Mouse (Mus musculus) ES-Bruce4 (cell line): ENCODE measurements at regions not wholly inside any gene's neighbourhood (a gene's known extent, or its start where the extent isn't known, plus 50 kb on each side); places are given as distances from the start of the nearest gene placed in this dataset.
"Not testable (repeated sequence)": the region's sequence is repeated elsewhere in the genome, so short reads cannot be mapped to it uniquely, and the experiment has no call there.

ENCODE experiments used
- H3K27ac ChIP-seq: 2 replicates; pipeline ENCODE4 v1.5.1; 2012; ENCODE audit warnings: low read length, inconsistent platforms; ENCODE audit not compliant: insufficient read depth
- H3K27me3 ChIP-seq: 2 replicates; pipeline ENCODE4 v1.6.1; 2012; ENCODE audit warnings: mild to moderate bottlenecking, low read length, inconsistent platforms; ENCODE audit not compliant: control insufficient read depth, poor library complexity, insufficient read depth, severe bottlenecking
- H3K36me3 ChIP-seq: 2 replicates; pipeline ENCODE4 v1.6.1; 2012; ENCODE audit warnings: inconsistent platforms, mild to moderate bottlenecking, low read length, moderate library complexity; ENCODE audit not compliant: control insufficient read depth, poor library complexity, insufficient read depth, severe bottlenecking
- H3K4me1 ChIP-seq: one replicate; pipeline ENCODE4 v1.8.1; 2011; ENCODE audit warnings: low read length; ENCODE audit not compliant: control insufficient read depth, insufficient read depth
- H3K4me3 ChIP-seq: 2 replicates; pipeline ENCODE4 v1.5.1; 2011; ENCODE audit warnings: low read depth, mild to moderate bottlenecking, low read length
- H3K9ac ChIP-seq: 2 replicates; pipeline ENCODE4 v1.6.1; 2012; ENCODE audit warnings: low read depth, mild to moderate bottlenecking, inconsistent platforms; ENCODE audit not compliant: poor library complexity, severe bottlenecking
- H3K9me3 ChIP-seq: replicated peaks from 2 replicates; pipeline ENCODE4 v1.6.1; 2012; ENCODE audit warnings: mild to moderate bottlenecking, low read length, inconsistent platforms; ENCODE audit not compliant: control insufficient read depth, poor library complexity, insufficient read depth, severe bottlenecking
- CTCF ChIP-seq: IDR thresholded peaks from one replicate; pipeline ENCODE4 v1.8.1; 2011; ENCODE audit warnings: low read depth, low read length
- EP300 ChIP-seq: IDR thresholded peaks from 2 replicates; pipeline ENCODE4 v1.6.1; 2011; ENCODE audit warnings: low read depth, low read length; ENCODE audit not compliant: insufficient read depth
- POLR2A ChIP-seq: IDR thresholded peaks from one replicate; pipeline ENCODE4 v1.8.1; 2011; ENCODE audit warnings: low read length; ENCODE audit not compliant: insufficient read depth

DNA sequence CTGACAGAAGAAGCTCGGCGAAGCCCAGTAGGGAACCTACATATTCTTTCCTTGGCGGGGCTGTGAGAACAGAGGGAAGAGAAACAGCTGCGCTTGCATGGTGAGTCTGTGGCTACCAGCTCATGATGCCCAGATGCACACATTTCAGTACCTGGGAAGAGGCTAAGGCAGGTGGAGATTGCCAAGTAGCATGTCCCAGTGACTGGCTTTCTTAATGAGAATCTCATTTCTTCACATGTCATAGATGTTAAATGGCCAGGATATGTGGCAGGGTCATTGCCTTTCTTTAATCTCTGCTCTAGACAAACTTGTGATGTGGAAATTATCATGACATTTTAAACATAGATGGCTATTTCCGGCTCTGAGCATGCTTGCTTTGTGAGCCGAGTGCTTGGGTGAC is 109.5 kb upstream of the Tns3 start:
- Histone ChIP-seq H3K9ac (no peak overlapping the region), H3K27me3 (no peaks in the 10 kb centered on the region), H3K9me3 (no peaks in the 10 kb centered on the region), H3K4me3 (no peak overlapping the region), H3K27ac (no peak overlapping the region), H3K4me1 (no peaks in the 10 kb centered on the region), H3K36me3 (no peaks in the 10 kb centered on the region)
- TF ChIP-seq POLR2A, result no peak
- no peak for TF ChIP-seq EP300
- no peak for TF ChIP-seq CTCF

DNA sequence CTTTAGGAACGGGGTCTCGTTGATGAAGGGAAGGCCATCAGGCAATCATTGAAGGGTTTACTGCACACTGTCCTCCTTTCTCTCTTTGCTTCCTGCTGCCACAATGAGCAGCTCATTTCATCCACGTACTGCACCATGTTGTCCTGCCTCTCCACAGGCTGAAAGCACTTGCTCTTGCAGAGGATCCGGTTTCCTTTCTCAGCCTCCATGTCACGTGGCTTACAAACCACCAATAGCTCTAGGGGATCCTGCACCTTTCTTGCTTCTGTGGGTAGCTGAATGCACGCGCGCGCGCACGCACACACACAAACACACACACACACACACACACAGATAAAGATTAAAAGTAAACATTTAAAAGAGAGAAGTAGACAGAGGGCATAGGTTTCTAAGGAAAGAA is 108.9 kb upstream of the Tns3 start:
- Histone ChIP-seq H3K9ac (no peak overlapping the region), H3K27me3 (no peaks in the 10 kb centered on the region), H3K4me3 (no peak overlapping the region), H3K27ac (no peak overlapping the region), H3K36me3 (no peaks in the 10 kb centered on the region), H3K4me1 (no peaks in the 10 kb centered on the region), H3K9me3 (no peaks in the 10 kb centered on the region)
- TF ChIP-seq CTCF (no peak), EP300 (no peak), POLR2A (no peak)

DNA sequence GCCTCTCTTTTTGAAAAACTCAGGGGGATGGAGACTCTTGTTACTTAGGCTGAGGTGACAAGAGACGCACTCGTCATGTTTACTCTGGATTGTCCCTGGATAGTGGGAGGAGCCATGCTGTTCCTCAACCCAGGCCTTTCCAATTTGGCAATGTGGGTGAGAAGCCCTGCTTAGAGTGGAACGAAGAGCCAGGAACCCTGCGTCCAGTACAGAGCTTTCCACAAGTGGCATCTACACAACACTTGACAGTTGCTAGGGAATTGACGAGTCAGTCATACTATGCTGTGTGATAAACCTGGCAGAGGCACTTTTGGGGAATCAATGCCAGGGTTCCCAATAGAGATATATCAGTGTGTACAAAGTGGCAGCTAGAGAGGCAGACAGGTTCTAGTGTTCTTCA is 108.2 kb upstream of the Tns3 start:
- H3K9ac ChIP-seq, result no peak overlapping the region
- no peaks in the 10 kb centered on the region for H3K36me3 ChIP-seq
- no peaks in the 10 kb centered on the region for H3K27me3 ChIP-seq
- H3K4me3 ChIP-seq, result no peak overlapping the region
- H3K27ac ChIP-seq, result no peak overlapping the region
- no peaks in the 10 kb centered on the region for H3K4me1 ChIP-seq
- no peaks in the 10 kb centered on the region for H3K9me3 ChIP-seq
- TF ChIP-seq POLR2A (no peak), CTCF (no peak), EP300 (no peak)

DNA sequence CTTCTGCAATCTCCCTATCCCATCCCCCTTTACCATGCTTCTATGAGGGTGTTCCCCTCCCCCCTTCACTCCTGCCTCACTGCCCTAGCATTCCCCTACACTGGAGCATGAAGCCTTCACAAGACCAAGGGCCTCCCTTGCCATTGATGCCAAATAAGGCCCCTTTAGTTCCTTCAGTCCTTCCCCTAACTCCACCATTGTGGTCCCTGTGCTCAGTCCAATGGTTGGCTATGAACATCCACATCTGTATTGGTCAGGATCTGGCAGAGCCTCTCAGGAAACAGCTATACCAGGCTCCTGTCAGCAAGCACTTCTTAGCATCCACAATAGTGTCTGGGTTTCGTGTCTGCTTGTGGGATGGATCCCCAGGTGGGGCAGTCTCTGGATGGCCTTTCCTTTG is 104.4 kb upstream of the Tns3 start:
- not testable (repeated sequence) for H3K4me1 ChIP-seq, H3K27ac ChIP-seq, H3K27me3 ChIP-seq, H3K4me3 ChIP-seq, H3K9me3 ChIP-seq, H3K36me3 ChIP-seq, H3K9ac ChIP-seq

DNA sequence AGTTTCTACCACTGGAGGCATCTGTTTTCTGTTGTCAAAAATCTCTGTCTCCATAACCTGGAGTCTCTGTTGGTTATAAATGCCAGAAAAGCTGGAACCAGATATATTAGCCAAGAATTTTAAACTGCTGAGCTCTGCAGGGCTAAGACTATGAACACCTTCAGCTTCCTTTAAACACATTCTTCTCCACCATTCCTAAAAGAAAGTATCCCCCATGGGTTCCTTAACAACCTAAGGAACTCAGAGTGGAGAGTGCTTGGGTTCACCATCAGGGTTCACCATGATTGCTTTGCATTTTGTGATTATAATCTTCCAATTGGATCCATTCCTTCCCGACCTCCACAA is 101.2 kb upstream of the Tns3 start:
- no peaks in the 10 kb centered on the region for H3K9me3 ChIP-seq
- H3K27ac ChIP-seq, result no peak overlapping the region
- H3K9ac ChIP-seq, result no peak overlapping the region
- TF ChIP-seq EP300, result no peak
- no peak overlapping the region for H3K4me3 ChIP-seq
- no peaks in the 10 kb centered on the region for H3K4me1 ChIP-seq
- H3K27me3 ChIP-seq, result no peaks in the 10 kb centered on the region
- H3K36me3 ChIP-seq, result no peaks in the 10 kb centered on the region

DNA sequence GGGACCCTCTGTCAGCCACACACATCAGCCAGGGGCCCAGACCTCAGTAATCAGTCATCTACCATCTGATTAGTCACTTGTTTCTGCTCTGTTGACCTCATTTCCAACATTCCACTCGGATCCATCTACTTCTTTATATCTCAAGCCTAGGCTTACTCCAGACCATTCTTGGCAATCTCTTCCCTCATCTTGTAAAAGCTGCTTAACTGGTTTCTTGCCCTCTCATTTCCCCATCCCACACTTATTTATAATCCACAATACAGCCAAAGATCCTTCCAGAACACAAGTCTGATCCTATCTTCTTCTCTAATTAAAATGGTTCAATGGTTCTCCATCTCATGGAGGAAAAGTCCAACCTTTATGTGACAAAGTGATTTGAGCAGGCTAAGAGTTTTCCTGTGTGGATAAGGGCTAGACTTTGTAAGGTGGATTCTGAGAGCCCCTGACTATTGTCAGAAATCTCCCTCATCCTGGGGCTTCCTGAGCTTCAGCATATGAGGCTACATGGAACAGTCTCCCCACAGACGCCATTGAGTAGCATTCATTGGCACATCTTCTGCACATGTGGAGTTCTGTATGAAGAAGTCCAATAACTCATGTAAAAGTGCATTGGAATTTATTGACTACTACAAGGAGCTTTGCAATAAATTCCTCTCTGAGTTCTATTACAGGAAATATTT is 100.7 kb upstream of the Tns3 start:
- Histone ChIP-seq H3K9ac (no peak overlapping the region), H3K4me3 (no peak overlapping the region), H3K36me3 (no peaks in the 10 kb centered on the region), H3K27me3 (no peaks in the 10 kb centered on the region), H3K4me1 (no peaks in the 10 kb centered on the region), H3K9me3 (no peaks in the 10 kb centered on the region), H3K27ac (no peak overlapping the region)
- TF ChIP-seq EP300 (no peak), CTCF (no peak), POLR2A (no peak)
